Mouse (Mus musculus) urinary bladder, postnatal 10 days (tissue): ENCODE data around the gene Hhipl1.

ENCODE experiments used
- DNase-seq: peaks from one replicate; pipeline ENCODE4 v3.0.0; 2022; ENCODE audit warnings: low spot score

Hhipl1 gene

DNA sequence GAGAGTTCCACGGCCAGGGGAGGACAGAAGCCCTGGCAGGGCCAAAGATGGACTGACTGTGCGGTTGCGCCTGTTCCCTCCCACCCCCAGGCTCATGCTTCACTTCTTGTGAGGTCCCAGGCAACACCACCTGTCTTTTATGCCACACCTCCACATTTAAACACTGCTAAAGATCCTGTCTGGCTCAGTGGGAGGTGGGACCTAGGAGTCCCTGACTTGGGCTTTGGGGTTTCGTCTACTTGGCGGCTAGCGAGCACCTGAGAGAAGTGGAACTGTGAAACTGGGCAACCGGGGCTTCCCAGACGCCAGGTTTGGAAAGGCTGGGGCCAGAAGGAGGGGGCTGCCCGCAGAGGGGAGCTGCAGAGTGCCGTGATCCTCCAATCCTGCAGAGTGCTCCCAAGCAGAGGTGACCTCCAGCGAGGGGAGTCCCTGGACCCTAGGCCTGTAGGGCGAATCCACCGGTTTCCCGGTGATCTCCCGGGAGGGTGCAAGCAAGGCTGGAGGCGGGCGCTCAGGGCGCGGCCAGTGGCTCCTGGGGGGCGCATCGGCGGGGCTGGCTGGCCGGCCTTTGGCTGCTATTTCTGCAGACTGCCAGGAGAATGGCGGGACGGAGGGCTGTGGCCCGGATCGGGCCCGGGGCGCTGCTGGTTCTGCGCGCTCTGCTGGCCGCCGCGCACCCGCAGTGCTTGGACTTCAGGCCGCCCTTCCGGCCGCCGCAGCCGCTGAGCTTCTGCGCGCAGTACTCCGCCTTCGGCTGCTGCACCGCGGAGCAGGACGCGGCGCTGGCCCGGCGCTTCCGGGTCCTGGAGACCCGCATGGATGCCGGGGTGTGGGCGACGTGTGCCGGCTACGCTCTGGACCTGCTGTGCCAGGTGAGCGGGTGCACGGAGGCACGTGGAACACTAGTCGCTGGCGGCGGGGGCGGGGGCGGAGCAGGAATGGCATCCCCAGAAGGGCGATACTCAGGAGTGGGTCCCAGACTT lies at the start of gene Hhipl1:
Gene Hhipl1, plus strand, starts transcription at position 459 of the 983 bp plus-strand sequence.
- DNase-seq: no peak

DNA sequence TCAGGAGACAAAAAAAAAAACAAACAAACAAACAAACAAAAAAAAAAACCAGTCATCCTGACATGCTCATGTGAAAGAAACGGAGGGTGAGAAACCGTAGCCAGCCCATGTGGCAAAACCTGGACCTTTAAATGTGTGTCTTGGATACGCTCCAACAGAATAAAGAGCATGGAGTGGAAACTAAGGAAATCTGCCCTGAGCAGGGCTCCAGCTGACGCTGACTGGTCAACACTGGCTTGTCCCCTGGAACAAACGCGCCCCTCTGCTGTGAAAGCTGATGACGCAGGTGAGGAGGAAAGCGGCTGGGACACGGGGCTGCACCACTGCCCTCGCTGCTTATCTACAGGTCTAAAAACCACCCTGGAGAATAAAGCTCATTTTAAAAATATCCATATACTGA lies 49.3 kb upstream of the Hhipl1 start:
- DNase-seq: no peak

DNA sequence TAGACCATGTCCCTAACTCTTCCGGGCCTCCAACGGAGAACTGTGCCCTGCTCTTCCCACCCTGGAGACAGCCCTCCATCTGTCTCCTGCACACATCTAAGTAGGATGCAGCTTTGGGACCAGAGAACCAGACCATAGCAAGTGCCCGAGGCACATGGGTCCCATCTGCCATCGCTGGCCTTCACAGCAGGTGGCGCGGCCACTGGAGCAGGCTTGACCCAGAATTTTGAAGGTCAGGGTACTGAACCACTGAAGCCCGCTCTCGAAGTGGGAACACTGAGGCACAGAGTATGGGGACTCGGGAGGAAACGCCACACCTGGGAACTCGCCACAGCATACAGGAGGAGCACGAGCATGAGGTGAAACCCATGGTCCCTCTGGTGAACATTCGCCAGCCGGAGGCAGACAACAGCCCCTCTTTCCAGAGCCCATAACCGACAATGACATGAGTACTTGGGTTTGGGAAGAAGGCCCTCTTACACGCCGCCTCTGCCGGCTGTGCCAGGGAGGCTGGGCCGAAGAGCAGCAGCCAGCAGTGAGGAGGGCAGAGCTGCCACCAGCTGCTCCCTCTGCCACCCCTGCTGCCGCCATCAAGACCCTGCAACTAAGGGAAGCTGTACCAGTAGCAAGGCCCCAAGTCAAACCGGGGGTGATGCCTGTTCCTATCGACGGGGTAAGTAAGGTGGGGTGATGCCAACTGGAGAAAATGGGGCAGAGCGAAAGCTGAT lies 46.6 kb upstream of the Hhipl1 start:
- DNase-seq: no peak

DNA sequence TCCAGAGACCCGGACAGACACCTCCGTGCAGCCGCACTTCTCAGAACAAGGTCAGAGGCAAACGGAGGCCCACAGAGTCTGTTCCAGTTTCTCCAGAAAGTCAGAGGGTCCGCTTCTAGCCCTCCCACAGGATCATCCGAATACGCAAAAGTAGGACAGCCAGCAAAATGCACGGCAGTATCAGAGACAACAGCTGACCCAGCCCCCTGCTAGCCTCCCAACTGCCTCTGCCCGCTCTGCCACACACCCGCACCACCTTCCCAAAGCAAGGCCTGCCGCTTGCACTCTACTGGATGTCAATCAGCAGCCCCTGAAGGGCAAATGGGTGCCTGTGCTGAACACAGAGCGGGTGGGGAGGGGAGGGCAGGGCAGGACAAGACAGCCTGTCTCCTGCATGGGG lies 45.1 kb upstream of the Hhipl1 start:
- no peak for DNase-seq

- no peak for DNase-seq
Measured at GRCm38 (mm10) chr12:108264918-108265317, 41.2 kb upstream of the Hhipl1 start.

GRCm38 (mm10) chr12:108265831-108266619 lies 40.0 kb upstream of the Hhipl1 start:
- DNase-seq: no peak

DNA sequence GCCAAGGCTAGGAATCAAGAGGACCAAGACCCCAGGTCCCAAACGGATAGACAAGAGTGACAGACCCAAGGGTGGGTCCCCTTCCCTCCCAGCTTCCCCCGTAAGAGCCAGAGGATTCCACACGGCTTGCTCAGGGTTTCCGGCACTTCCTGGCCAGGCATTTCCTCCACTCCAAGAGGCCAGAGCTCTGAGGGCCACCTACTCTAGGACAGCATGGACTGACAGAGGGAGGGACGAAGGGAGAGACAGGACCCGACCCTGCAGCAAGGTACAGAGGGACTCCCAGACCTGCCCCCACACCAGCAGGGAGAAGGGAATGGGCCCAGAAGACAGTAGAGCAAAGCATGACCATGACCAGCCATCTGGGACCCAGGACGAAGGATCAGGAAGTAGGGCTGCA lies 38.4 kb upstream of the Hhipl1 start:
- no peak for DNase-seq

- no peak for DNase-seq
Measured at GRCm38 (mm10) chr12:108268970-108269369, 37.1 kb upstream of the Hhipl1 start.

DNA sequence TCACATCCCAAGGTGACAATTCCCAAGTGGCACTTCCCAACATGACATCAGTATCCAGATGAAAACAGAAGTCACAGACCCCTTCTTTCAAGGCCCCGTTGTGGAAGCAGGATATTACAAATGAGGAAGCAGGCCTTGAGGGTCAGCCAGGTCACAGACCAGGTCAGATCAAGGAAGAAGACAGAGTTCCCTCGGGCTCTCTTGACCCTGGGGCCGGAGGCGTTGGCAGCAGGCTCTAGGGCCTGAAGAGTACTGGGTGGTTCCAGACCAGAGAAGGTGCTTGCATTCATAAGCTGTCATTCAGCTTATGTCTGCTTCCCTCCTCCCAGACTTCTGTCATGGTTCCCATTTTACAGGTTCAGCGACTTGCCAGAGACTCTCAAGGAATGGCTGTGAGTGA lies 36.4 kb upstream of the Hhipl1 start:
- DNase-seq: no peak

- DNase-seq: no peak
Measured at GRCm38 (mm10) chr12:108270240-108270919, 35.7 kb upstream of the Hhipl1 start.

DNA sequence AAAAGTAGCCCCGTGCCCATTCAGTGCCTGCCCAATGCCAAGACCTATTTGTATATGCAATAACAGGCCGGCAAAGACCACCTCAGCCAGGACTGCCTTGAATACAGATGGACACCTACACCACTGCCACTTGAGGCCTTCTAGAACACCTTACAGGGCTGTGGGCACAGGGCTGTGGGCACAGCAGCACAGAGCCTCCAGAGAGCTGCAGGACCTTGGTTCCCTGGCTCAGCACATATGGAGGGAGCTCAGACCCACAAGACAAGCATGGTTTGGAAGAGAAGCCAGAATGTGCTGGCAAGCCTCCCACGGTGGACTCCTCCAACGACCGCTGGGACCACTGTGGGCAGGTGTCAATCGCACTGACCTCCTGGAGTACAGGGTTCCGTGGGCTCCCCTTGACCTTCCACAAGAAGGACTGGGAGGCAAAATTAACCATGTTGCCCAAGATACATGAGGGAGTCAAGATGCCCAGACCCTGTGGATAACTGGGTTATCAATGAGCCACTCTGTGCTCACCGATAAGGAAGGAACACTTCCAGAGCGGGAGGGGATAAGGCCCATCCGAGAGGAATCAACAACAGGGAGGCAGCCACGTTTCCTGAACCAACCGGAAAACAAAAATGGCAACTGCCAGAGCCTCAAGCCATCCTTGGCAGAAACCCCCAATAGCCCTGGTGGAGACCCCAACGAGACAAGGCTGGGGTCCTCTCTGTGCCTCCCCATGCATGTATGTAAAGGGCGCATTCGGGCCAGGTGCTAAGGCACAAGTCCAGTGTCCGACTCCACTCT lies 34.5 kb upstream of the Hhipl1 start:
- no peak for DNase-seq

DNA sequence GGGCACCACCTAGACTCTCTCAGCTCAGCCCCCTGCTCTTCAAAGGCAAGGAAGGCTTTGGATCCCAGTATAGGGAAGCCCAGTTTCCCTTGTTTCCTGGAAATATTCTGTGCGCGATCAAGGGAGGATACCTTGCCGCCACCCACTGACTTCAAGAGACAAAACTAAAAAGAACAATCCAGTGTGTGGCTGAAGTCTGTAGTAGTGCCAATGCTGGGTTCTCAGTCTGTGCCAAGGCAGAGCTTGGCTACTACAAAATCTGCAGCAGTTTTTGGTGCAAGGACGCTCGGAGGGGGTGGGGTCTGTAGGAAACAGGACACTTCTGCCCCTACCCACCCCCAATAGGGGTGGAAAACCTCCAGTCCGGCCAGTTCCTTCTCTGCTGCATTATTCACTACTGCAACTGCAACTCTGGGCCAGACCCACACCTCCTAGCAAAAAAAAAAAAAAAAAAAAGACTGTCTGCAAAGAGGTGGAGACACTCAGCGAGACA lies 33.9 kb upstream of the Hhipl1 start:
- DNase-seq: no peak

DNA sequence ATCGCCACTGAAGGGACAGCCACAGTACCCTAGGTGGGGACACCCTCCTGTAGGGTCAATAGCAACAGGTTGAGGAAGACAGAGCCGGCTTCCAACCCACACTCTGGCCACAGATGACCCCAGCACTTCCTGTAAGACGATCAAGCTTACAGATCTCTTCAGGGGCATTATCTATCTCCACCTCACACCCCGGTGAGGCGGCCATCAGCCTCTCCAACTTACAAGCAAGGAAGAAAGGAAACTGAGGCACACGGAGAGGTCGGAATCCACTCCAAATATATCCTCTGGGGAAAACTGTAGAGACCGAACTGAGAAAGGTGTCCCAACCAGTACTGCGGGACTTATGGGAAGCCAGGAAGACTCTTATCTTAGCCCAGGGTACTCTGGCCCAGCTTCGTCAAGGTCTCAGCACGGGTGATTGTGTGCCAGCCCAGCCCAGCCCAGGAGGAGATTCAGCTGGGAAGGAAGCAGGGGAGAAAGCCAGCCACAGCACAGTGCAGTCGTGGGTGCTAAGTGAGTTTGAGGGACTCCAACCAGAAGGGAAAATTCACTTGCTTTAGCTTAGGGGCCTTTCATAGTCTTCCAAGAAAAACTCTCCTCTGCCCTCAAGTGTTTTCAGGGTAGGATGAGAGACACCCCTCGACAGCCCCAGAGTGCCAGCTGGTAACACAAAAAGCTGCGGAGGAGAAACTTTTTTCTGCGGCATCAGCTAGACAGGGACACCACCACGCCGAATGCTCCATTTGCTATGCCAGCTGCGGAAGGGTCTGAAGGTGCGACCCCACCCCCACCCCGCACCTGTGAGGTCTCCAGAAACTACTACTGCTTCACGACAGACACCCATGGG lies 32.4 kb upstream of the Hhipl1 start:
- DNase-seq: no peak

DNA sequence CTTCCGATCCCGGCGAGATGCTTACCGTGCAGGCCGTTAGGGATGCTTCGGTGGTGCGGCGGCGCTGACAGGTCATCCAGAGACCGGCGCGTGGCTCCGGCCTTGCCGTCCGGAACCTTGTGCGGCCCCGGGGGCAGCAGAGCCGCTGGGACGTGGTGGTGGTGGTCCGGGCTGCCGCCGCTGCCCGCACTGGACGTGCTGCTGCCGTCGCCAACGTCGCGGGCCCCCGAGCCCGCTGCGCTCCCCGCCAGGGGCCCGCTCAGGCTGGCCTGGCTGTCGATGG lies 31.8 kb upstream of the Hhipl1 start:
- DNase-seq: no peak

DNA sequence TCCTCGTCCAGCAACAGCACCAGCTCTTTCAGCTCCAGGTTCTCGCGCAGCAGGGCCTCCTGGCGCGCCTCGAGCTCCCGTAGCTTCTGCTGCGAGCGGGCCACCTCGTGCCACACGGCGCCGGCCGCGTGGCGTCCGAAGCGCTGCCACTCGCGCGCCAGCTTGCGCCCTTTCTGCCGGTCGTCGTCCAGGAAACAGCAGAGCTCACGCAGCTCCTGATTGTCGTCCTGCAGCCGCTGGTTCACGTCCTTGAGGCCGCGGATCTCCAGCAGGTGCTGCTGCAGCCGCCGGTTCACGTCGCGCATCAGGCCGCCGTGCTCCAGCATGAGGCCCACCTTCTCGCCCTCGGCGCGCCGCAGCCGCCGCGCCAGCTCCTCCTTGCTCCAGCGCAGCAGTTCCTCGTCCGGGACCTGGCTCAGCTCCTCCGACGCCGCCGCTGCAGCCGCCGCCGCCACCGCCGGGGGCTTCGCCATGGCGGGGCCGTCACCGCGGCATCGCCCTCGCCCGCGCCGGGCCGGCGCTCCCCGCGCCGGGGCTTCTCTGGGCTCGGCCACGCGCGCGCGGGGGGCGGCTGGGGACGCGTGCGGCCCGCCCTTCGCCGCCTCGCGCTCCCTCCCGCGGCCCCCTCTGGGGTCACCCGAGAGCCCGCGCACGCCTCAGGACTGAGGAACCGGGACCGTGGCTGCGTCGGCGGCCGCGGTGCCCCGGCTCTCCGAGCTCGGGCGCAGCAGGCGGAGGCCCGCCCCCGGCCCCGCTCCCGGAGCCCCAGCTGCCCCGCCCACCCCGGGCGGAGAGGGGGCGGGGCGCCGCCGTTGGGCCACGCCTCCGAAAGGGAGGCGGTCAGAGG lies 31.2 kb upstream of the Hhipl1 start, which contains the start of gene Ccdc85c:
Gene Ccdc85c, minus strand, starts transcription at position 765 of the 847 bp plus-strand sequence.
- DNase-seq: no peak

DNA sequence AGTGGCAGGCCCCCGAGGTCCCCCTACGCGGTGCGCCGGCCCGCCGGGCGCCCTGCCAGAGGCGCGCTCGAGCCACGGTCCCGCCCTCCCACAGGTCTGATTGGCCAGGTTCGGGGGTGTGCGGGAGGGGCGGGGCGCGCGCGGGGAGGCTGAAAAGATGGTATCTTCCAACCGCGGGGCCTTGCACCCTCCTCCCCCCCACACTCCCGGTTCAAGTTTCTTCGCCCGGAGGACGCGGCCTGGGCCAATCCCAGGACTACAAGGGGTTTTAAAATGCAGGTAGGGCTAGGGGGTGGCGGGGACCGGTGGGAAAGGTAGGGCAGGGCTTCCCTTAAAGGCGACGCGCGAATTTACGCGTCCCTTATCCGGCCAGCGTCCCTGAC lies 30.6 kb upstream of the Hhipl1 start:
- DNase-seq: peak; percentile 92

GRCm38 (mm10) chr12:108275920-108276822 lies 29.9 kb upstream of the Hhipl1 start:
- no peak for DNase-seq

DNA sequence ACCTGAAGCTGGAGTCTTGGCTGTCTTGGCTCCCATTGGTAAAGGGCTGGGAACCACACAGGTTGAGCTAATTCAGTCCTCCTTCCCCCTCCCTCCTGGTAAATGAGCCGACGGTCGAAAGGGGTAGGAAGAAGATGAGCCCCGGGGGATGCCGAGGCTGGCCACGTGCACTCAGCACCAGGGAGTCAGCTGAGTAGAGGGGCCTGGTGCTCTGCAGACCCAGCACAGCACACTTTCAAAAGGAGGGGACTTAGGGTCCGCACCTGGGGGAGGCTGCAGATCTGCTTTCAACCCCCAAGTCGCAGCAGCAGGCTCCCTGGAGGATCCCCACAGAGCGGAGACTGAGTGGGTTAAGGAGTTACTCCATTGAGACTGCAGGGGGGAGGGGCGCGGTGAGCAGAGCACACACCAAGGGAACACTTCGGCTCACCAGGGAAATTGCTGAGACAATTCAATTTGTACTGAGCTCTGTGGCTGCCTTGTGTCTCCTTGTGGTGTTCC lies 28.7 kb upstream of the Hhipl1 start:
- no peak for DNase-seq
